Mouse (Mus musculus): ENCODE results near the gene Ppy.

Ppy gene
- long read RNA-seq, experiment 1 = 0 reads
- long read RNA-seq, experiment 2 = 0 reads

DNA sequence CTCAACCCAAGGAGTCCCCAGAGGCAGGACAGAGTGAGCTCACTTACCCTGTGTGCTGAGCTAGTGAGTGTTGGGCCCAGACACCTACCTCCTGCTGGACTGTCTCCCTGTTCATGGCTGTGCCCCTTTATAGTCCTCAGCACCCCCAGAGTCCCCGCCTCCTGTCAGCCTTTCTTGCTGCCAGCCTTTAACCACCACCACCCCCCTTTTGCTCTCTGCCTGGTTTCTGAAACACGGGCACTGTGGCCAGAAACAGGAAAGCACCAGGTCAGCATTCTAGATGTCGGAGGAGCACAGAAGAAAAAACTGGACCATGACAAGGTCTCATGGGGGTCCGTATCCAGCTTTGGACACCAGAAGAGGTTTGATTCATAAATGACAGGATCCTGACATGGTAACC is at the start of gene Ppy:
Gene Ppy, minus strand, starts transcription at position 101 of the 400 bp plus-strand sequence.
- intact Hi-C loops (cut with DNase I) = no loop called here

DNA sequence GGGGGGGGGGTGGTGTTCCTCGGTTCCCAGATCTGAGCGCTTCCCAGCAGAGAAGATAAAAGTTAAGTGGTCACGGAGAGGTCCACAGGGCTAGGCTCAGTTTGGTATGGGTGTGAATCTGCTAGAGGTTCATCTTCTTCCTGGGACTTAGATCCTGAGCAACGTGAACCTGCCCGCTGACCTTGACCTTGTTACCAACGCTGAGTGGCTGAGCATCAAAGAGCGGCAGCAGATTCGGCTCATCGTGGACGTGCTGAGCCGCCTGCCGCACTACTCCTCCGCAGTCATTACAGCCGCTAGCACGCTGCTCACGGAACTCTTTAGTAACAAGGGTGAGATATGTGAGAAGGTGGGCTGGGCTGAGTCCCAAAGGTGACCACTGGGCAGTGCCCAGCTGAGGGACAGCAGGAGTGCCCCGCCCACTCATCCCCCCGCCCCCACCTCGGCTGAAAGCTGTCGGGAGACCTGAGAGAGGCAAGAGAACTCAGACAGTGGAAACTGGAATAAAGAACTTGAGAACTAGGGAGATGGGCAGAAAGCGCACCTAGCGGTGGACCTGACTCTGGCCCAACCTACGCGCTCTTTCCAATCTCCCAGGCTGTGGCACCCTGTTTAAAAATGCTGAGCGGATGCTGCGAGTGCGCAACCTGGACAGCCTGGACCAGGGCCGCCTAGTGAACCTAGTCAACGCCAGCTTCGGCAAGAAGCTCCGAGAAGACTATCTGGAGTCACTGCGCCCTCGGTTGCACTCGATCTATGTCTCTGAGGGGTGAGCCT is 46.3 kb upstream of the Ppy start:
- intact Hi-C loops (cut with DNase I) = loop anchor here (5.0 kb wide), 1 partner anchor 285 kb away; the partner anchor contains the start of gene Grn

DNA sequence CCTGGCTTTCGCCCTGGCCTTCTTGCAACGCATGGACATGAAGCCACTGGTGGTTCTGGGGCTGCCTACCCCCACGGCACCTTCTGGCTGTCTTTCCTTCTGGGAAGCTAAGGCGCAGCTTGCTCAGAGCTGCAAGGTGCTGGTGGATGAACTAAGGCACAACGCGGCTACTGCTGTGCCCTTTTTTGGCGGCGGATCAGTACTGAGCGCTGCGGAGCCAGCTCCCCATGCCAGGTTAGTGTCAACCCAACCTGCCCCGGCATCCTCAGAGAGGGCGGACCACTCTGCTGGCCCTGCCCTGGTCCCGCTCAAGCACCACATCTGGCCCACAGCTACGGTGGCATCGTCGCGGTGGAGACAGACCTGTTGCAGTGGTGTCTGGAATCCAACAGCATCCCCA is 45.4 kb upstream of the Ppy start:
- intact Hi-C loops (cut with DNase I) = loop anchor here (5.0 kb wide), 1 partner anchor 286 kb away; the partner anchor contains the start of gene Grn

DNA sequence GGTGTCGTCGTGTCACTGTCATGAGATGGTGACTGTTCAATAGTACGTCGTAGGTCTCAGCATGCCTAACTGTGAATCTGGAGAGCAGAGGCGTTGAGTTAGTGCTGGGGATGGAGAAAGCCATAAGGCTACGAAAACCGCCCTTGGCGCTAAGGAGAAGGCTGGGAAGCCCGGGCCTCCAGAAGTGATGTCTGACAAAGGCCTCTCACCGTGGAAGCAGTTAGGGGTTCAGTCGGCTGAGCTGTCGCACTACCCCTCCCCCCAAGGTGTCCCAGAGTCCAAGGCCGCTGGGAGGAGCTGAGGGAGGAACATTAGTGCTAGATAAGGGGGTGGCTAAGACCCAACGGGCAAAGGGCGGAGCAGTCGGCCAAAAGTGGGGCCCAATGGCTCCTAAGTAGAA is 44.9 kb upstream of the Ppy start:
- intact Hi-C loops (cut with DNase I) = loop anchor here (5.0 kb wide), 1 partner anchor 286 kb away; the partner anchor contains the start of gene Grn

DNA sequence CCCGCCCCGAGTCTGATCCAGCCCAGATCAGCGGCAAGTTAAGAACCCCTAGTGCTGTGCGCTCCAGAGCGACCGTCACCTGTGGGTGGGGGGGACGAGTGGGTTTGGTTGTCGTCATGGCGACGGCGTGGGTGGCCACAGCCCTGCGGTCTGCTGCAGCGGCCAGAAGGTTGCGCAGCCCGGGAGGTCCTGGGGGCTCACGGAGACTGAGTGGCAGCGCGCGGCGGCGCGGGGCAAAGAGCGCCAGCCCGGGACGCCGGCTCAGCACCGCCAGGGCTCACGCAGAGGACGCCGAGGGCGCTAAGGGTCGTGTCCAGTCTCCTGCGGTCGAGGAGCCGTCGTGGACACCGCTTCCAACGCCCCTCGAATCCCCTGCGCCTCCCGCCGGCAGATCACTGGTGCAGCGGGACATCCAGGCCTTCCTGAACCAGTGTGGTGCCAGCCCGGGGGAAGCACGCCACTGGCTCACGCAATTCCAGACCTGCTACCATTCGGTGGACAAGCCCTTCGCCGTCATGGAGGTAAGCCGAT is 44.4 kb upstream of the Ppy start, which contains the start of gene Nags:
Gene Nags, plus strand, starts transcription at position 43 of the 531 bp plus-strand sequence.
- intact Hi-C loops (cut with DNase I) = loop anchor here (5.0 kb wide), 1 partner anchor 287 kb away; the partner anchor contains the start of gene Grn

DNA sequence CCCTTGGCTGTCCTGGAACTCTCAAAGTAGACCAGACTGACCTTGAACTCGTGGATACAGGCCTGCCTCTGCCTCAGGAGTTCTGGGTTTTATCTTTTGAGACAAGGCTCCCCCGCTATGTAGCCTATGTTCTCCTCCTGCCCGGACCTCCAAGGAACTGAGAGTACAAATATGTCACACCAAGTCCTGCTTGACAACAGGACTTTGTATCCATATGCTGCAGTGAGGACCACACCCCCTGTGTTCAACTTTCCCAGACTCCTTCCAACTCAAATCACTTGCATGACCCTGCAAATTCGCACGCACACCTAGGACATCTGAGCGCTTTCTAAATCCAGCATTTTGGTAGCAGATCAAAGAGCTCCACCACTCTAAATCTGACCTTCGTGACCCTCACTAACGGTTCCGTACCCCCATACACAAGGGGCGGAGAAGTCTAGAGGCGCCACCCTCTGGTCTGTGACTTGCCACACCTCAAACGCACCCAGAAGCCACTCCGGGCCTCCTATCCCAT is 43.9 kb upstream of the Ppy start:
- intact Hi-C loops (cut with DNase I) = loop anchor here (5.0 kb wide), 1 partner anchor 287 kb away; the partner anchor contains the start of gene Grn

DNA sequence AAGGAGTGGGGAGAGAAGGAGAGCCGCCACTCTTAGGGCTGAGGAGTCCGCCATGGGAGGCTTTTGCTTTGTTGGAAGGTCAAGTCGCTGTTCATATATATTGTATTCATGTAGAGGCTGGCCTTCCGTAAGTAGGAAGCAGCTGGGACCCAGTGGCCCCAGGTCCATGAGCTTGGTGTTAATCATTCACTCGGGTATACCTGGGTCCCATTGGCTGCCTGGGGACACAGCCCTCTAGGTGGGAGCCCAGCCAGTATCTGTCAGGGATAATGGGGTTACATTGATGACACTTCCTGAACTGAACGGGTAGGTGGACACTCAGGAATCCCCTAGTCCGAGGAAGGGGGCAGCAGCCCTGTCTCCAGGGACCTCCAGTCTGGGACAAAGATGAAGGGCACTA is 41.2 kb upstream of the Ppy start:
- intact Hi-C loops (cut with DNase I) = no loop called here

DNA sequence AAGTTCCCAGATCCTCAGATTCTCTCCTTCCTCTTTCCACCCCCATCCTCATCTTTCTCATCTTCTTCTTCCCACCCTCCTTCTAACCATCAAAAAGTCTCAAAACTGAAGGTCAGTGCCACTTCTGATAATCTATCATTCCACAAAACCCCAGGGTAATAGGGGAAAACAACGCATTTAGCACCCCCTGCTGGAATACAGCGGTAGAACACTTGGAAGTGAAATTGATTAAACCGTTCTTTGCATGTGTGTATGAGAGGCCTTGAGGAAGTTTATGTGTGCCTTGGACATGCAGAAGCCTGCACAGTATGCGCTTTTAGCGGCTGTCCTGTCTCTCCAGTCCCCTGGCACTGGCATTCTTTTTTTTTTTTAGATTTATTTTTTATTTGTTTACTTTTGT is 39.4 kb upstream of the Ppy start:
- intact Hi-C loops (cut with DNase I) = no loop called here

DNA sequence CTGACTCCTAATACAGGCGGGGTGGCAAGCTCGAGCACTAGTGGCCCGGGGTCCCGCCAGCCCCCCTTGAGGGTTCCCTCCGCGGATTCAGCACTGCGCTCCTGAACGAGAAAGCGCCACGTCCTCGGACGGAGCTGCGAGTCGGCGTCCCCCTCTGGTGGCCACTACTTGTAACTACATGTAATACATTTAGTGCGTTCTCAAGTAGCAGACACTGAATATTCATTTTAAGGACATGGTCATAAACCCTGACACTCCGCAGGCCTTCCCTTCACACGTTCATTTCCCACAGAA is 37.3 kb upstream of the Ppy start:
- intact Hi-C loops (cut with DNase I) = loop anchor here (2.0 to 5.0 kb wide), 2 partner anchors 36 to 76 kb away; no protein-coding TSS in a partner anchor

DNA sequence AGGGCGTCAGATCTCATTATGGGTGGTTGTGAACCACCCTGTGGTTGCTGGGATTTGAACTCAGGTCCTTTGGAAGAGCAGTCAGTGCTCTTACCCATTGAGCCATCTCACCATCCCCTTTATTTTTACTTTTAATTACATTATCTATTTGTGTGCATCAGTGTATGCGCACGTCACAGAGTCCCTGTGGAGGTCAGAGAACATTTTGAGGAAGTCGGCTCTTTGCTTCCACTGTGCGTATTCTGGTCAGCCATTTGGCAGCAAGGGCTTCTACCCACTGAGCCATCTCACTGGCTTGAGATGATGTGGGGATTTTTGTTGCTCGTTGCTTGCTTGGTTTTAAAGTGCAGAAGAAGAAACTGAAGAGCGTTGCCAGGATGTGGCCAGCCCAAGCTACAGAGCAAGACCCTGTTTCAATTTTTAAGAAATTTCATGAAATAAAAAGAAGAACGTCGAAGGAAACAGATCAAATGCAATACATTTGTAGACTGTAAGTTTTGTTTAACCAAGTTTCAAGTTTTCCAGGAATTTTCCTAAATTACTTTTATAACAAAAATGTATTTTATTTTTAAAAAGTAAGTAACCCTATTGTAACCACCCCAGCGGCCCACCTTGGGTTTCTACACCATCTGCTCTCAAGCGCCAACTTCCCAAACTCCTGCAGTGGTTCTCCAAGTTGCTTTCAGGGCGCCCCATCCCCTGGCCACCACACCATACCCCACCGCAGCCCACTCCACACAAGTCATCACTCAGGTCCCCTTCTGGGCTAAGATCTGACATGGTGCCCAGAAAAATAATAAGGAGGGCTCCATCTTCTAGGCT is 36.7 kb upstream of the Ppy start:
- intact Hi-C loops (cut with DNase I) = loop anchor here (2.0 to 5.0 kb wide), 2 partner anchors 35 to 76 kb away; no protein-coding TSS in a partner anchor

DNA sequence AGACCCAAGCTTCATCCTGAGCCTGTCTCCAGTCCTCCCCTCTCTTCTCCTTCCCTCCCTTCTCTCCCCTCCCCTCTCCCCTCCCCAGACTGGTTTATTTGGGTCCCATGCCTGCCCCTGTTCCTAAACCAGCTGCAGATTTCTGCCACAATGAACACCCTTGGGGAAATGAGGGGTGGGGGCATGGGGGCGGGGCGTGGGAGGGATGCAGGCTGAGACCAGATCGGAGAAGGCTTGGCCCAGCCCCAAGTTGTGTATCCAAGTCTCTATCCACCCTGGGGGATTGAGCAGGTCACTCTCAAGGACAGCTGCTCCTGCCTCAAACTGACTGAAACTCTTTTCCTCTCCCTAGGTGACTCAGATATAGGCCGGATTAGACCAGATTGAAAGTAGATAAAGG is 33.4 kb upstream of the Ppy start:
- intact Hi-C loops (cut with DNase I) = no loop called here

DNA sequence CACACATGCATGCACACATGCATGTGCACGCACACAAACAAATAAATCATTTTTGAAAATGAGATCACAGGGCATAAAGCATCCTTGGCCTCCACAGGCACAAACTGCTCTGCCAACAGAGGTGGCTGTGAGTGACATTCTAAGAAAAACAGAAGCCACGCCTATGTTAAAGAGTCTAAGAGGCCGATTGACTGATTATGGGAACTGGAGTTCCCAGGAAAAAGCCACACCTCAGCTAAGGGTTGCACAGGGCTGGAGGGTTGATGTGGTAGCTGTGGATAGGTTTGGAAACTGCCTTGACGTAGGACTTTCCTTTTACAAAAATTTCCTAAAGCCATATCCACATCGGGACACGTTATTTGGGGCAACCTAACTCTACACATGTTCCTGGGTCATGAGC is 16.3 kb upstream of the Ppy start:
- intact Hi-C loops (cut with DNase I) = no loop called here

DNA sequence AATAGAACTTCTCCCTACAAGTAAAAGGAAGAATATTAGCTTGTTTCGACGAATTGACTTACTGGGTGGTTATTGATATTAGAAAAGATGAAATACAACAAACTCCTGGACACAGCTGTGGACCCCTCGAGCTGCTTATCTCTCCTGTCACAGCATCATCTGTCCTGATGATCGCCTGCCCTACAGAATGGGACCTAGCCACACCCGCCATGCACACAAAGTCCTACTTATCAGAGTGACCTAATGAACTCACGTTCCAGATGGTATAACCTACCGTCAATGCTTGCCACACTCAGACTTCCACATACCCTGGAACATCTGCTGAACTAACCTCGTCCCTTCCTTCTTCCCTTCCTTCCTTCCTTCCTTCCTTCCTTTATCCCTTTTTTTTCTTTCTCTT is 15.1 kb upstream of the Ppy start:
- intact Hi-C loops (cut with DNase I) = no loop called here

DNA sequence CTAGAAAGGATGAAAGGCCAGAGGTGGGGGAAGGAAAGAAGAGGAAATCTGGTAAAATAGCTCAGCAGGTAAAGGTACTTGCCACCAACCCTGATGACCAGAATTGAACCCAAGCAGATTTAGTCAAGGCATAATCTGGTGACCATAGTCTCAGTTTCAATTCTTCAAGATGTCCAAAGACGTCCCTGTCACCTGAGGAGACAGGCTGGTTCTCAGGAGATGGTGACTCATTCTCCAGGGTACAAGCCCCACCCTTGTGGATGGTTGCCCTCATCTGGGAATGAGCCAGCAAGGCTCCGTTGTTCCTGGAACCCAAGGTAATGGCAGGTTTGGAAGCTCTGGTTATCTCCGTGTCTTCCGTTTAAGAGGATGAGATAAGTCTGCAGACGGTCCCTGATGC is 10.5 kb upstream of the Ppy start:
- intact Hi-C loops (cut with DNase I) = no loop called here

DNA sequence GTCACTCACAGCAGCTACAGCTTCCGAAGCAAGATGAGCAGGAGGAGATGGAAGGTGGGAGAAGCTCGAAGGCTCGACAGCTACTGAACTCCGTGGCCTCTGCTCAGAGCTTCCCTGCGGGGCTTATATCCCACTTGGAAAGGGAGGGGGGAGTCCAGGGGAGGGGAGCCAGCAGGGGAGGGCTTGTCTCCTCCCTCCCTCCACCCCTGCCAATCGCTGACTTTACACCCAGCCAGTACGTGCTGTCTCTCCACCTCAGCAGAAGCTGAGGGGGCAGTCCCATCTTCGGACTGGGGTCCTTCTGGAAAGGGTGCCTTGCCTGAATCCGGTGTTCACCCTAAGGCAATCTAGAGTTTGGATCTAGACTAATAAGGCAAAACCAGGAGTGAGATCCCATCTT is 6.6 kb upstream of the Ppy start, which contains the start of gene Pyy:
Gene Pyy, minus strand, starts transcription at position 101 of the 400 bp plus-strand sequence.
- intact Hi-C loops (cut with DNase I) = no loop called here

DNA sequence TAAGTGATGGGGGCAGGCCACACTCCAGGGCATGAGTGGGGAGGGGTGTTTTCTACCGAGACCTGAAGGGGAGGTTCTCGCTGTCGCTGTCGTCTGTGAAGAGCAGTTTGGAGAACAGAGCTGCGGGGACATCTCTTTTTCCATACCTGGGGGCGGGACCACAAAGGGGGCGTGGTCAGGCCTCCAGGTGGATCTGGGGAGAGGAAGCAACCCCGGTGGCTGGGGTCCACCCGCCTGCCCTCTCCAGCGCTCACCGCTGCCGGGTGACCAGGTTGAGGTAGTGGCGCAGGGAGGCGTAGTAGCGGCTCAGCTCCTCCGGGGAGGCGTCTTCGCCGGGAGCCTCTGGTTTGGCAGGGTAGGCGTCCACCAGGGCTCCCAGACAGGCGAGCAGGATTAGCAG is 5.8 kb upstream of the Ppy start:
- intact Hi-C loops (cut with DNase I) = no loop called here

DNA sequence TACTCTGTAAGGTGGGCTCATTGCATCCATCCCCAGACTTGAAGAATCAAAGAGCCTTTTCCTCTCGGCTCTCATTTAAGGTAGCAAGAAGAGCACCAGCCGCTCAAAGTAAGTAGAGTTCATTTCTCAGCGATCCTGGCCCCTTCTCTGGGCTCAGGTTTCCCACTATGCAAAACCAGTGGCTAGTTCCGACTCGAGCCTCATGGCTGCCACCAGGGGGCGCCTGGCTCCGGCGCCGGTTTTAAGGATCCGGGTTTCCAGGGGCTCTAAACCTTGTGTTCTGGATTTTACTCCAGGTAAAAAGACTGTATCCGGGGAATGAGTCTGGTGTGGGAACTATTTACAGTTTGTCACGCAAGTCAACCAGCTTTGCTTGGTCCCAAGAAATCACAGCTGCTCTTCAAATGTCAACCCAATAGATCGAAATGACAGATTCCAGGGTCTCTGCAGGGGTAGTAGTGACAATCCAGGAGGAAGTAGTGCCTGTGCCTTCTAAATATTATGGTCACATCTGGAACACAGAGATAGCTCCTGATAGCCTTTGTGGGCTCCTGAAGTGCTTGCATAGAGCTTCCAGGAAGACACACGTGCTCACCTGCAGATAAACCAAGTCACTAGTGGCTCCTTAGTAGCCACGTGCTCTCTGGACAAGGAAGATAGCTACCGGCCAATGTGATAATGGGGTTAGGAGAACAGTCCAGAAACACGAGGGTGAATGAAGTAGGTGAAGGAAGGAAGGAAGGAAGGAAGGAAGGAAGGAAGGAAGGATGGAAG is 1.6 kb upstream of the Ppy start:
- intact Hi-C loops (cut with DNase I) = loop anchor here (2.0 kb wide), 1 partner anchor 36 kb away; no protein-coding TSS in a partner anchor

DNA sequence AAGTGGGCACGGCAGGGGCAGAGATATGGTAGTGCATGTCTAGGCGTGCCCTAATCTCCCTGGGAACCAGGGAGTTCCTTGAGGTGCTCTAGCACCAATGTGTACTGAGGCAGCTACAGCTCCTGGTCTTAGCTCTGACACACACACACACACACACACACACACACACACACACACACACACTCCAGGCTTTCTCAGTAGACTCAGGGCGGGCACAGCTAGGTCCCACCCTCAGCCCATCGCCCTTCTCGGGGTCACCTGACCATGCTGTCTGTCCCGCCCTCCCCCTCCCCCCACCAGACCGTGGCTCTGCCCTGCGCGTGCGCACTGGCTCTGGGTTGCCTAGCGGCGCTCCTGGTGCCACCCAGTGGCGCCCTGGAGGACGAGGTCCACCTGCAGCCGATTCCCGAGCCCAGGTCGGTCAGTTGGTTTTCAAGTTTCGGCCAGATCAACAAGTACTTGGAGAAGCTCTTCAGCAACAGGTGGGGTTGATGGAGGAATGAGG is 4.2 kb downstream of the Ppy start:
- intact Hi-C loops (cut with DNase I) = loop anchor here (5.0 kb wide), 1 partner anchor 35 kb away; no protein-coding TSS in a partner anchor

DNA sequence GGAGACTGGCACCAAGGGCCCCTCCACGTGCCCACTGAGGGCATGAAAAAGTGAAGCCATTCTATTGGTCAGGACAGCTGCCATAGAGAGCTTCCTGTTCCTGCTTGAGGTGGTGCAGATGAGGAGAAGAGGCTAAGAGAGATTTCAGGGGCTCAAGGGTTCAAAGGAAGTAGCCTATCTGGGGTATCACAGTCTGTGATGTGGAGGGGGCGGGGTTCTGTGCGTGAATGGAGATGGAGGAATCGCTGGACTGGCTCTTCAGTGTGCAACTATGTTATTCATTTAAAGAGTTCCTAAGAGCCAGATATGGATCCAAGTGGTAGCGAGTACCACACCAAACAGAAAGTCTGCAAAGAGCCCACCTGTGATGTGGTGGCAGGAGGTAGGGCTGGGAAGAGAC is 4.7 kb downstream of the Ppy start:
- intact Hi-C loops (cut with DNase I) = loop anchor here (5.0 kb wide), 1 partner anchor 34 kb away; no protein-coding TSS in a partner anchor

DNA sequence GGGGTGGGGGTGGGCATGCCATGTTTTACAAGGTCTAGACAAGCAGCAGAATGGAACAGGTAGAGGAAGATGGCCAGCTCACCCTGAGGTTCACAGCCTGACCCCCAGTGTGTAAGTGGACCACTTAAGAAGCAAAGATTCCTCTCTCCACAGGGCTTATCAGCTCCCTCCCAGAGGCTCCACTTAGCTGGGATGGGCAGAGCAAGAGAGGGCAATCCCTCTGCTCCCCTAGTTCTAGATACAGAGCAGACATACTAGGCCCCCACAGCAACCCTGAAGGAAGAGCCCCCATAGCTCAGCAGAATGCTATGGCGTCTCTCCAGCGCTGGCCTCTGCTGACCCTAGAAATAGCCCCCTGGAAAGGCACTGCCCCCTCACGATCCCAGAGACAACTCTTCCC is 5.4 kb downstream of the Ppy start:
- intact Hi-C loops (cut with DNase I) = loop anchor here (5.0 kb wide), 1 partner anchor 33 kb away; no protein-coding TSS in a partner anchor
